Mouse (Mus musculus) left cerebral cortex, adult 18-20 months (tissue): ENCODE measurements around the gene Hps6. TPM values are rescaled to one million over a fixed set of nuclear protein-coding genes. Genes with fewer than 3 reads are reported as not detected.

ENCODE experiments used
- DNase-seq, 2 experiments: peaks; one replicate each; pipeline ENCODE4 v3.0.0; 2021 to 2022; ENCODE audit warnings: low spot score in 2 of 2, mixed read lengths in 1 of 2
- total RNA-seq, 2 experiments: library from RNA; stranded (reverse); gene quantifications; 2 replicates each; pipeline ENCODE4 v1.2.3; 2021

Gene Hps6
- total RNA-seq, 2 experiments from 2014 or later, result 7.8 to 8.4 TPM

GRCm38 (mm10) chr19:46044271-46044992 is 41.1 kb downstream of the Hps6 start, which contains the start of gene Pprc1:
TSS of gene Pprc1 (plus strand) at chr19:46044886.
- no peak for DNase-seq

GRCm38 (mm10) chr19:46044993-46045695 is 41.8 kb downstream of the Hps6 start, which contains the start of gene Ldb1:
TSS of gene Ldb1 (minus strand) at chr19:46045214.
- peak; percentile 75 to 85 for DNase-seq

- peak; percentile 45 to 58 for DNase-seq
These were observed 42.5 kb downstream of the Hps6 start for GRCm38 (mm10) chr19:46045696-46046311.

GRCm38 (mm10) chr19:46046621-46047025 is 43.3 kb downstream of the Hps6 start:
- no peak for DNase-seq

- DNase-seq, result no peak
These were observed 44.1 kb downstream of the Hps6 start for GRCm38 (mm10) chr19:46047426-46047825.

GRCm38 (mm10) chr19:46049129-46049528 is 45.8 kb downstream of the Hps6 start:
- DNase-seq, result no peak

GRCm38 (mm10) chr19:46050462-46050861 is 47.2 kb downstream of the Hps6 start:
- DNase-seq, result no peak

Other genes starting within 250 kb of the Hps6 start
- 100 to 1,000 TPM; 158 to 165 TPM for gene Mgea5, start 219.7 kb upstream of the Hps6 start, total RNA-seq
- gene Kcnip2, start 187.4 kb upstream of the Hps6 start, total RNA-seq, result 100 to 1,000 TPM; 148 to 164 TPM
- 10 to 100 TPM; 17.5 to 20.2 TPM for gene Armh3, start 5.0 kb upstream of the Hps6 start, total RNA-seq
- gene Pprc1, start 41.4 kb downstream of the Hps6 start, total RNA-seq, result 10 to 100 TPM; 26.1 to 33.3 TPM
- 100 to 1,000 TPM; 113 to 123 TPM for gene Ldb1, start 41.7 kb downstream of the Hps6 start, total RNA-seq
- 10 to 100 TPM; 47.0 to 50.2 TPM for gene Nolc1, start 72.4 kb downstream of the Hps6 start, total RNA-seq
- gene Elovl3, start 128.4 kb downstream of the Hps6 start, total RNA-seq, result not detected
- not detected for gene Pitx3, start 144.8 kb downstream of the Hps6 start, total RNA-seq
- 10 to 100 TPM; 84.6 to 86.4 TPM for gene Gbf1, start 149.0 kb downstream of the Hps6 start, total RNA-seq